Comparison of ENCODE assay signal across 28 mouse cellular contexts in the genomic region with DNA sequence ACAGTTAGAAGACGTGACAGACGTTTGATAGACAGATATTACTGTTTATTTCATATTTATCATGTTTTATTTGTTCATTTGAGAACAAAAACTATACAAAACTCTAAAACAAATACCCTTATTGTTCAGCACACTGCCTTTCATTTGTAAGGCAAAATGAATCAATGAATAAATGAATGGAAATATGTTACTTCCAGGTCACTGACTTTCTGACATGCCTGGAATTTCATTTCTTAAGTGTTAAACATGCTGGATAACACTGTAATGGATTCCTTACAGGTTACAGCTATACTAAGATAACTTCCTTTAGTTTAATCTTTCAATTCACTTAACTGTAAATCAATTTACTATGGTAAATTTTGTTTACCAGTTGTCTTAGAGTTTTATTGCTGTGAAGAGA.
"Had no signal": no experiment of that assay in that cellular context is flagged by ENCODE, and none has a peak within 500 bp of the region (broad histone marks: within the 10 kb centered on the region; RNA-seq: fewer than 3 reads in every experiment).

No protein-coding gene starts in this region.

- H3K27me3 ChIP-seq: embryonic facial prominence, embryonic 12.5 days; embryonic facial prominence, embryonic 13.5 days; embryonic facial prominence, embryonic 15.5 days; forebrain, embryonic 12.5 days; forebrain, embryonic 13.5 days; forebrain, embryonic 15.5 days had no signal

- H3K9ac ChIP-seq: embryonic facial prominence, embryonic 12.5 days; embryonic facial prominence, embryonic 13.5 days; embryonic facial prominence, embryonic 15.5 days; forebrain, embryonic 12.5 days; forebrain, embryonic 13.5 days; forebrain, embryonic 15.5 days; forebrain, postnatal 0 days had no signal

- H3K27ac ChIP-seq: embryonic facial prominence, embryonic 10.5 days; embryonic facial prominence, embryonic 12.5 days; embryonic facial prominence, embryonic 13.5 days; embryonic facial prominence, embryonic 15.5 days; forebrain, embryonic 10.5 days; forebrain, embryonic 12.5 days; forebrain, embryonic 13.5 days; forebrain, embryonic 15.5 days; gastrocnemius, adult 2 months; heart, adult 2 months had no signal

- DNase-seq: cerebellum, adult 8-10 months; cerebellum, adult 9-10 months; cerebellum, adult 9-11 months; cerebellum, postnatal 10 days; cerebellum, postnatal 14 days; cerebellum, postnatal 25 days; cerebellum, postnatal 36 days; embryo, embryonic 11 days; forebrain, postnatal 0 days; gastrocnemius, adult 2 months; gastrocnemius, postnatal 10 days; gastrocnemius, postnatal 14 days; gastrocnemius, postnatal 25 days; gastrocnemius, postnatal 36 days; heart, adult 11 months; heart, adult 18-20 months; heart, adult 2 months had no signal

- H3K4me2 ChIP-seq: embryonic facial prominence, embryonic 12.5 days; embryonic facial prominence, embryonic 13.5 days; embryonic facial prominence, embryonic 15.5 days; forebrain, embryonic 12.5 days; forebrain, embryonic 13.5 days; forebrain, embryonic 15.5 days had no signal

- H3K36me3 ChIP-seq: embryonic facial prominence, embryonic 10.5 days; embryonic facial prominence, embryonic 12.5 days; embryonic facial prominence, embryonic 13.5 days; embryonic facial prominence, embryonic 15.5 days; forebrain, embryonic 10.5 days; forebrain, embryonic 12.5 days; forebrain, embryonic 15.5 days had no signal

- H3K4me3 ChIP-seq: embryonic facial prominence, embryonic 10.5 days; embryonic facial prominence, embryonic 12.5 days; embryonic facial prominence, embryonic 13.5 days; embryonic facial prominence, embryonic 15.5 days; erythroblast, embryonic 14.5 days; forebrain, embryonic 10.5 days; forebrain, embryonic 12.5 days; forebrain, embryonic 13.5 days; forebrain, embryonic 15.5 days; gastrocnemius, adult 2 months; heart, adult 2 months had no signal

- ATAC-seq: forebrain, embryonic 13.5 days; forebrain, embryonic 14.5 days; forebrain, embryonic 15.5 days; forebrain, embryonic 16.5 days; forebrain, postnatal 0 days had no signal

- H3K9me3 ChIP-seq: embryonic facial prominence, embryonic 10.5 days; embryonic facial prominence, embryonic 12.5 days; embryonic facial prominence, embryonic 13.5 days; embryonic facial prominence, embryonic 15.5 days; forebrain, embryonic 10.5 days; forebrain, embryonic 12.5 days; forebrain, embryonic 13.5 days; forebrain, embryonic 15.5 days had no signal

- H3K4me1 ChIP-seq: embryonic facial prominence, embryonic 10.5 days; embryonic facial prominence, embryonic 12.5 days; embryonic facial prominence, embryonic 13.5 days; embryonic facial prominence, embryonic 15.5 days; forebrain, embryonic 10.5 days; forebrain, embryonic 12.5 days; forebrain, embryonic 13.5 days; forebrain, embryonic 15.5 days had no signal
